Mouse (Mus musculus) lung, adult 2 months (tissue): Measurements from ENCODE around the gene Higd1c.

Experiments
- CTCF ChIP-seq: fragments of 200-500 bp; IDR thresholded peaks from 2 replicates; pipeline ENCODE4 v1.5.1; 2011; ENCODE audit warnings: mild to moderate bottlenecking, low read length, control low read depth; ENCODE audit not compliant: insufficient read depth
- POLR2A ChIP-seq: fragments of 200-500 bp; IDR thresholded peaks from 2 replicates; pipeline ENCODE4 v1.6.1; 2011; ENCODE audit warnings: low read depth, mild to moderate bottlenecking, control low read depth, low read length, borderline replicate concordance; ENCODE audit errors: extremely low read depth

- TF ChIP-seq CTCF, result no peak
- no peak for TF ChIP-seq POLR2A
Measured at GRCm38 (mm10) chr15:100414942-100415341, 50.6 kb downstream of the Higd1c start.
